Mouse (Mus musculus) myocyte (in vitro differentiated cells): ENCODE measurements at regions not wholly inside any gene's neighbourhood (a gene's known extent, or its start where the extent isn't known, plus 50 kb on each side); places are given as distances from the start of the nearest gene placed in this dataset.

ENCODE experiments used
- H3K27me3 ChIP-seq: one replicate; pipeline ENCODE4 v1.6.1; 2011; ENCODE audit not compliant: control insufficient read depth, insufficient read depth, insufficient read length
- H3K36me3 ChIP-seq: one replicate; pipeline ENCODE4 v1.6.1; 2011; ENCODE audit not compliant: control insufficient read depth, insufficient read depth
- H3K4me2 ChIP-seq: one replicate; pipeline ENCODE4 v1.6.1; 2011; ENCODE audit warnings: low read depth, control low read depth
- H3K4me3 ChIP-seq: one replicate; pipeline ENCODE4 v1.5.1; 2011; ENCODE audit warnings: mild to moderate bottlenecking, control low read depth, moderate library complexity
- H3K79me2 ChIP-seq: one replicate; pipeline ENCODE4 v1.6.1; 2011; ENCODE audit not compliant: control insufficient read depth, insufficient read depth
- H3ac ChIP-seq: one replicate; pipeline ENCODE4 v1.6.1; 2011; ENCODE audit not compliant: control insufficient read depth, insufficient read length
- CEBPB ChIP-seq: IDR thresholded peaks from 2 replicates; pipeline ENCODE4 v1.6.1; 2011; ENCODE audit warnings: mild to moderate bottlenecking, moderate library complexity; ENCODE audit not compliant: poor library complexity, insufficient read depth, severe bottlenecking
- E2F4 ChIP-seq: IDR thresholded peaks from one replicate; pipeline ENCODE4 v1.6.1; 2011; ENCODE audit warnings: mild to moderate bottlenecking, control low read depth, moderate library complexity; ENCODE audit not compliant: insufficient read depth
- MAX ChIP-seq: IDR thresholded peaks from one replicate; pipeline ENCODE4 v1.6.1; 2011; ENCODE audit warnings: low read depth, mild to moderate bottlenecking, control low read depth
- MYOD1 ChIP-seq, 3 experiments: IDR thresholded peaks; one replicate each; pipeline ENCODE4 v1.6.1; 2011; ENCODE audit warnings: control low read depth in 2 of 3, low read depth in 2 of 3, mild to moderate bottlenecking in 2 of 3, moderate library complexity in 1 of 3; ENCODE audit not compliant: insufficient read length in 2 of 3, control insufficient read depth in 1 of 3
- MYOG ChIP-seq, 3 experiments: IDR thresholded peaks; one replicate each; pipeline ENCODE4 v1.6.1; 2011; ENCODE audit warnings: control low read depth in 2 of 3, low read depth in 2 of 3, mild to moderate bottlenecking in 2 of 3; ENCODE audit not compliant: insufficient read length in 2 of 3, control insufficient read depth in 1 of 3, insufficient read depth in 1 of 3
- POLR2A ChIP-seq: IDR thresholded peaks from one replicate; pipeline ENCODE4 v1.6.1; 2011; ENCODE audit warnings: low read depth, mild to moderate bottlenecking, control low read depth, moderate library complexity; ENCODE audit not compliant: insufficient read length
- POLR2AphosphoS2 ChIP-seq: IDR thresholded peaks from one replicate; pipeline ENCODE4 v1.6.1; 2011; ENCODE audit warnings: low read depth, control low read depth; ENCODE audit not compliant: insufficient read length
- REST ChIP-seq: IDR thresholded peaks from one replicate; pipeline ENCODE4 v1.6.1; 2011; ENCODE audit warnings: mild to moderate bottlenecking, control low read depth, moderate library complexity; ENCODE audit not compliant: insufficient read depth, insufficient read length
- SRF ChIP-seq: IDR thresholded peaks from one replicate; pipeline ENCODE4 v1.6.1; 2011; ENCODE audit warnings: low read depth; ENCODE audit not compliant: control insufficient read depth, insufficient read length
- TCF12 ChIP-seq: IDR thresholded peaks from one replicate; pipeline ENCODE4 v1.6.1; 2011; ENCODE audit warnings: mild to moderate bottlenecking, control low read depth; ENCODE audit not compliant: poor library complexity, insufficient read depth, severe bottlenecking
- TCF3 ChIP-seq: IDR thresholded peaks from one replicate; pipeline ENCODE4 v1.6.1; 2011; ENCODE audit warnings: low read depth, control low read depth; ENCODE audit not compliant: insufficient read length
- USF1 ChIP-seq: IDR thresholded peaks from one replicate; pipeline ENCODE4 v1.6.1; 2011; ENCODE audit warnings: low read depth, mild to moderate bottlenecking, control low read depth, moderate library complexity

- H3K27me3 ChIP-seq: no peaks in the 10 kb centered on the region
- H3ac ChIP-seq: no peak overlapping the region
- TF ChIP-seq MYOG (IDR thresholded peaks at IDR 0.05; ENCODE audit: control insufficient read depth in 1 of 3, insufficient read depth in 1 of 3, insufficient read length in 2 of 3, low read depth in 2 of 3) (no peak), SRF (no peak), CEBPB (no peak), MYOD1 (IDR thresholded peaks at IDR 0.05; ENCODE audit: control insufficient read depth in 1 of 3, insufficient read length in 2 of 3, low read depth in 2 of 3) (no peak), USF1 (no peak), TCF3 (no peak), E2F4 (no peak), MAX (no peak), POLR2AphosphoS2 (no peak), POLR2A (no peak), TCF12 (no peak), REST (no peak)
- H3K4me3 ChIP-seq: no peak overlapping the region
- no peaks in the 10 kb centered on the region for H3K36me3 ChIP-seq
- no peak overlapping the region for H3K4me2 ChIP-seq
- no peaks in the 10 kb centered on the region for H3K79me2 ChIP-seq
Measured at GRCm38 (mm10) chr3:35027898-35028297, 377.7 kb downstream of the Sox2 start.

- Histone ChIP-seq H3K27me3 (no peaks in the 10 kb centered on the region), H3ac (no peak overlapping the region), H3K4me2 (no peak overlapping the region), H3K36me3 (no peaks in the 10 kb centered on the region), H3K4me3 (no peak overlapping the region), H3K79me2 (no peaks in the 10 kb centered on the region)
- no peak for TF ChIP-seq E2F4
- no peak for TF ChIP-seq MAX
- no peak for TF ChIP-seq POLR2A
- TF ChIP-seq USF1: no peak
- TF ChIP-seq MYOD1 (IDR thresholded peaks at IDR 0.05; ENCODE audit: control insufficient read depth in 1 of 3, insufficient read length in 2 of 3, low read depth in 2 of 3): no peak
- TF ChIP-seq MYOG (IDR thresholded peaks at IDR 0.05; ENCODE audit: control insufficient read depth in 1 of 3, insufficient read depth in 1 of 3, insufficient read length in 2 of 3, low read depth in 2 of 3): no peak
- no peak for TF ChIP-seq CEBPB
- no peak for TF ChIP-seq TCF12
- TF ChIP-seq POLR2AphosphoS2: no peak
- no peak for TF ChIP-seq TCF3
- no peak for TF ChIP-seq SRF
- TF ChIP-seq REST: no peak
Measured at GRCm38 (mm10) chr3:35029924-35030323, 379.7 kb downstream of the Sox2 start.

- Histone ChIP-seq H3K4me3 (no peak overlapping the region), H3ac (no peak overlapping the region), H3K27me3 (no peaks in the 10 kb centered on the region), H3K79me2 (no peaks in the 10 kb centered on the region), H3K4me2 (no peak overlapping the region), H3K36me3 (no peaks in the 10 kb centered on the region)
- TF ChIP-seq USF1 (no peak), TCF3 (no peak), MAX (no peak), POLR2A (no peak), SRF (no peak), REST (no peak), E2F4 (no peak), TCF12 (no peak), MYOD1 (IDR thresholded peaks at IDR 0.05; ENCODE audit: control insufficient read depth in 1 of 3, insufficient read length in 2 of 3, low read depth in 2 of 3) (no peak), MYOG (IDR thresholded peaks at IDR 0.05; ENCODE audit: control insufficient read depth in 1 of 3, insufficient read depth in 1 of 3, insufficient read length in 2 of 3, low read depth in 2 of 3) (no peak), CEBPB (no peak), POLR2AphosphoS2 (no peak)
Measured at GRCm38 (mm10) chr3:35033587-35033986, 383.4 kb downstream of the Sox2 start.

- H3K4me3 ChIP-seq: no peak overlapping the region
- H3K79me2 ChIP-seq: no peaks in the 10 kb centered on the region
- H3K36me3 ChIP-seq: no peaks in the 10 kb centered on the region
- H3ac ChIP-seq: no peak overlapping the region
- no peak for TF ChIP-seq SRF
- no peak for TF ChIP-seq REST
- no peak for TF ChIP-seq MYOD1 (IDR thresholded peaks at IDR 0.05; ENCODE audit: control insufficient read depth in 1 of 3, insufficient read length in 2 of 3, low read depth in 2 of 3)
- TF ChIP-seq E2F4: no peak
- no peak for TF ChIP-seq POLR2A
- no peak for TF ChIP-seq TCF12
- TF ChIP-seq USF1: no peak
- no peak for TF ChIP-seq MYOG (IDR thresholded peaks at IDR 0.05; ENCODE audit: control insufficient read depth in 1 of 3, insufficient read depth in 1 of 3, insufficient read length in 2 of 3, low read depth in 2 of 3)
- no peak for TF ChIP-seq TCF3
- TF ChIP-seq MAX: no peak
- no peak for TF ChIP-seq POLR2AphosphoS2
- no peak for TF ChIP-seq CEBPB
- H3K4me2 ChIP-seq: no peak overlapping the region
- H3K27me3 ChIP-seq: no peaks in the 10 kb centered on the region
Measured at GRCm38 (mm10) chr3:35035234-35035633, 385.0 kb downstream of the Sox2 start.

- Histone ChIP-seq H3K79me2 (no peaks in the 10 kb centered on the region), H3K27me3 (no peaks in the 10 kb centered on the region), H3ac (no peak overlapping the region), H3K36me3 (no peaks in the 10 kb centered on the region), H3K4me3 (no peak overlapping the region), H3K4me2 (no peak overlapping the region)
- TF ChIP-seq MAX: no peak
- TF ChIP-seq POLR2AphosphoS2: no peak
- TF ChIP-seq TCF12: no peak
- no peak for TF ChIP-seq MYOD1 (IDR thresholded peaks at IDR 0.05; ENCODE audit: control insufficient read depth in 1 of 3, insufficient read length in 2 of 3, low read depth in 2 of 3)
- TF ChIP-seq SRF: no peak
- no peak for TF ChIP-seq CEBPB
- no peak for TF ChIP-seq TCF3
- no peak for TF ChIP-seq REST
- no peak for TF ChIP-seq E2F4
- no peak for TF ChIP-seq USF1
- no peak for TF ChIP-seq POLR2A
- no peak for TF ChIP-seq MYOG (IDR thresholded peaks at IDR 0.05; ENCODE audit: control insufficient read depth in 1 of 3, insufficient read depth in 1 of 3, insufficient read length in 2 of 3, low read depth in 2 of 3)
Measured at GRCm38 (mm10) chr3:35043705-35044104, 393.5 kb downstream of the Sox2 start.
